Mouse (Mus musculus): Measurements from ENCODE around the gene Ran. TPM values are rescaled to one million over a fixed set of nuclear protein-coding genes. Genes with fewer than 3 reads are reported as not detected.

Gene Ran
- polyA plus RNA-seq, 1 experiment from 2014 or later, result 326 TPM

DNA sequence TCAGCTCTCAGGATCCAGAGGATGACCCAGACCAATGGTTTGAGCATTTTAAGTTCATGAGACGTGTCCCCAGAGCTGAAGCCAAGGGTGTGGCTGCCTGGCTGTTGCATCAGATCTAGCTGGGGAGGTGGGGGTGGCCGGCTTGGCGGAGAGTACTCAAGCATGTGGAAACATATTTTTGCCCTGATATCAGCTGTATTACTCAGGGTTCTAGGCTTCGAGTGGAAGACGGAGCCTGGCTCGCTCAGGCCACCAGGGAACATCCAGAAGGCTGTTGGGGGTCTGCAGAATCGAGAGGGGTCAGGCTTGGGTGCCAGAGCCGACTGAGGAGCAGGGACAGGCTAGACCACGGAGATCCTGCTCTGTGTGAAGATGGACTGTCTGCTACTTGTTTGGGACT lies 46.1 kb downstream of the Ran start:
- Histone ChIP-seq H3K9ac (ENCODE audit: low read depth, low read length) (no peak overlapping the region), H3K27me3 (replicated peaks; ENCODE audit: control insufficient read depth, insufficient read depth, low read length) (peaks cover 2% of the 10 kb centered on the region; the same call in 1 of the 2 replicates), H3K4me3 (ENCODE audit: low read length) (no peak overlapping the region), H3K9me3 (ENCODE audit: control insufficient read depth, low read length) (no peaks in the 10 kb centered on the region), H3K36me3 (ENCODE audit: control insufficient read depth, insufficient read depth, low read length) (no peaks in the 10 kb centered on the region), H3K4me1 (ENCODE audit: control insufficient read depth, insufficient read depth, low read depth, low read length) (peaks cover 11% of the 10 kb centered on the region), H3K4me2 (ENCODE audit: low read length) (no peak overlapping the region), H3K27ac (ENCODE audit: low read depth, low read length) (no peak overlapping the region)
- 87% methylated on average over 9 of the region's 9 CpGs for WGBS
- ATAC-seq, result no peak

DNA sequence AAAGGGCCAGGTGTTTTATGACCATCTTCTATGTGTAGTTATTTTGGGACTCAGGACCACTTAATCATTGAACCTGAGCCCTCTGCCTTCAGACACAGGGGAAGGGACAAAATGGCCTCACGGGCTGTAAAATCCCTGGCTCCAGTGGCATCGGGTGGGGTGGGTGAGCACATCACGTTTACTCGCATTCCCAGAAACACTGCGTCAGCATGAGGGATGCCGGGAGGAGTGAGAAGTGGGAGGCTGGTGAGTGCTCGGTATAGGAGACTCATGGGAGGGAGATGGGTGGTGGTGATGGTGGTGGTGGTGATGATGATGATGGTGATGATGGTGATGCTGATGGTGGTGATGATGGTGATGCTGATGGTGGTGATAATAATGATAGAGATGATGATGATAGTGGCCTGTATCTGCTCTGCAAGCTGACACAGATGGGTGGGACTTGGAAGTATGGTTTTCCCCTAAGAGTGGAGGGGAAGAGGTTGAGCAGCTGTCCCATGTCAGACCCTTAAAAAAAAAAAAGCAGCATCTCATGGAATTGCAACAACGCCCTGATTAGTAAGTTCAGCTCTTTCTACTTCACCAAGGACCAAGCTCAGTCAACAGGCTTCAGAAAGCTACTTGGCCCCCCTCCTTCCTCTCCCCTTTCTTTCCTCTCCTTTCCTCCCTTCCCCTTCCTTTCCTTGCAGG lies 46.8 kb downstream of the Ran start:
- Histone ChIP-seq H3K27me3 (replicated peaks; ENCODE audit: control insufficient read depth, insufficient read depth, low read length) (no peaks in the 10 kb centered on the region; the same call in 1 of the 2 replicates), H3K4me1 (ENCODE audit: control insufficient read depth, insufficient read depth, low read depth, low read length) (peaks cover 13% of the 10 kb centered on the region), H3K9me3 (ENCODE audit: control insufficient read depth, low read length) (no peaks in the 10 kb centered on the region), H3K36me3 (ENCODE audit: control insufficient read depth, insufficient read depth, low read length) (no peaks in the 10 kb centered on the region), H3K9ac (ENCODE audit: low read depth, low read length) (no peak overlapping the region), H3K4me3 (ENCODE audit: low read length) (no peak overlapping the region), H3K27ac (ENCODE audit: low read depth, low read length) (no peak overlapping the region), H3K4me2 (ENCODE audit: low read length) (no peak overlapping the region)
- 94% methylated on average over 8 of the region's 8 CpGs for WGBS
- no peak for ATAC-seq

DNA sequence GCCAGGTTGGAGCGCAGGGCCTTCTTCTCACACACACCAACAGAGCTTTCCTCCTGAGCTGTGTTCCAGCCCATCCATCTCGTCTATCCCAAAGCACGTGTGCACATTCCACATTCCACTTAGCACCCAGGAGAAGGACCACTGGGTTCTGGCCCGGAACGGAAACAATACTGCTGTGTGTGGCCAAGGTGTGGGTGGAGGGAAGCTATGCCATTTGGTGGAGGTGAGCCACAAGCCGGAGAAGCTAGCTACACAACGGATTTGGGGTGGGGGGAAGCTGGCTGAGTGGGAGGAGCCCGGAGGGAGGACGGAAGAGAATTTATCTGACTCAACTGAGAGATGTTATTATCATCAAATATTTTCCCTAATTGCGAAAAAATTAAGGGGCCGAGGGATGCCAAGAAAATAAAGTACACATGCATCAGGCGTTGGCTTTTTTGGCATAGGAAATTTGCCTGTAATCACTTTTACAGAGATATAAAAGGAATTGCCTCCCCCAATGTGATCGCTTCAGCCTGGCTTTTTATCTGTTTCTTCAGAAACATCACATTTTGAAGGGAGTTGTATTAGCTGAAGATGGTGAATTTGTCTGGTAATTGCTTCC lies 47.5 kb downstream of the Ran start:
- Histone ChIP-seq H3K27ac (ENCODE audit: low read depth, low read length) (no peak overlapping the region), H3K9me3 (ENCODE audit: control insufficient read depth, low read length) (no peaks in the 10 kb centered on the region), H3K9ac (ENCODE audit: low read depth, low read length) (no peak overlapping the region), H3K4me1 (ENCODE audit: control insufficient read depth, insufficient read depth, low read depth, low read length) (peaks cover 17% of the 10 kb centered on the region), H3K36me3 (ENCODE audit: control insufficient read depth, insufficient read depth, low read length) (no peaks in the 10 kb centered on the region), H3K4me2 (ENCODE audit: low read length) (no peak overlapping the region), H3K27me3 (replicated peaks; ENCODE audit: control insufficient read depth, insufficient read depth, low read length) (no peaks in the 10 kb centered on the region), H3K4me3 (ENCODE audit: low read length) (no peak overlapping the region)
- no peak for ATAC-seq
- 78% methylated on average over 13 of the region's 13 CpGs for WGBS

DNA sequence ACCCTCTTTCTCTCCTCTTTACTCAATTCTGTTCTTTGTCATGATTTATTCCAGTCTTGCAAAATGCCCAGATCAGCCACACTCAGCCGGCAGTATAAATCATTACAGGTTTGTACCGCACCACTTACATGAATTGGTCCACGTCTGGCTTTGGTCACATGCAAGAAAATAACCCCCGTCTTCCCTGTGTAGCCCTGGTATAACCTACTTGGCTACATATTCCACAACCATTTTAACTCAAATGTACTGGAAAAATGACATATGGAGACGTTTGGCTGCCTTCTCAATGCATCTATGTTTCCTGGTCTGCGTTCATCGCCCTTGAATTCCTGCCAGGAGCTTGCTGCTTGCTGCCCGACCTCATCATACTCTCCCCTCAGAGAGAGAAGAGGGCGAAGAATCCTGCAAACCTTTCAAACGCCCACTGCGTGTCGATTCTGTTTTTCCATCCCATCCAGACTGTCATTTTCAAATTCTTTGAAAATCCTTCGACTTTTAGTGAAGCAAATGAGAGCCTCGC lies 52.0 kb downstream of the Ran start:
- no peak for ATAC-seq
- Histone ChIP-seq H3K9me3 (ENCODE audit: control insufficient read depth, low read length) (no peaks in the 10 kb centered on the region), H3K9ac (ENCODE audit: low read depth, low read length) (no peak overlapping the region), H3K4me3 (ENCODE audit: low read length) (no peak overlapping the region), H3K36me3 (ENCODE audit: control insufficient read depth, insufficient read depth, low read length) (no peaks in the 10 kb centered on the region), H3K27me3 (replicated peaks; ENCODE audit: control insufficient read depth, insufficient read depth, low read length) (no peaks in the 10 kb centered on the region), H3K4me2 (ENCODE audit: low read length) (no peak overlapping the region), H3K27ac (ENCODE audit: low read depth, low read length) (peak overlapping the region; percentile 13; the same call in 1 of the 2 replicates), H3K4me1 (ENCODE audit: control insufficient read depth, insufficient read depth, low read depth, low read length) (peaks cover 6% of the 10 kb centered on the region)
- WGBS, result 49% methylated on average over 14 of the region's 14 CpGs

DNA sequence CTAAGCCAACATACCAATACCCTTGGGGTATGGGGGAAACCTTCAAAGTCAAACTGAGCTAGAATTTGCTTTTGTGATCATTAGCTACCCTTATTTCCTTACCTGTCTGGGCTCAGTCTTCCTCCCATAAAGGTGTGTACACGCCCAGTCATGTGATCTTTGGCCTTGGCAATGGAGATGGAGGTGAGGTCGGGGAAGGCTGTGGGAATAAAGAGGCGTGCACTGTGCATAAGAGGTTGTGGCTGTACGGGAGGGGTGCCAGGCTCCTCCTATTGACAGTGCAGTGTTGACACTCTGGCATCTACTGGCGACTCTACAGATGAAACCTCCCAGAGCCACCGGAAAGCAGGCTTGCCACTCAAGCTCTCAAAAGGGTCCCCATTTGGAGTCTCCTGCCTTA lies 53.5 kb downstream of the Ran start:
- 70% methylated on average over 6 of the region's 6 CpGs for WGBS
- Histone ChIP-seq H3K27me3 (replicated peaks; ENCODE audit: control insufficient read depth, insufficient read depth, low read length) (no peaks in the 10 kb centered on the region), H3K36me3 (ENCODE audit: control insufficient read depth, insufficient read depth, low read length) (no peaks in the 10 kb centered on the region), H3K27ac (ENCODE audit: low read depth, low read length) (no peak overlapping the region), H3K4me3 (ENCODE audit: low read length) (no peak overlapping the region), H3K4me1 (ENCODE audit: control insufficient read depth, insufficient read depth, low read depth, low read length) (peaks cover 6% of the 10 kb centered on the region), H3K9me3 (ENCODE audit: control insufficient read depth, low read length) (no peaks in the 10 kb centered on the region), H3K4me2 (ENCODE audit: low read length) (no peak overlapping the region), H3K9ac (ENCODE audit: low read depth, low read length) (no peak overlapping the region)
- ATAC-seq, result no peak

Other genes with a start within 250 kb of the Ran start
- gene Rimbp2, start 66.6 kb upstream of the Ran start, polyA plus RNA-seq (2015; fragmentation: Nextera tagmentation; extraction: Ambion mirVana), result 4.7 and 6.4 TPM in 2 replicates
- gene Stx2, start 11.5 kb upstream of the Ran start, polyA plus RNA-seq (2015; fragmentation: Nextera tagmentation; extraction: Ambion mirVana), result 16.1 and 17.5 TPM in 2 replicates
- gene Adgrd1, start 76.7 kb downstream of the Ran start, polyA plus RNA-seq (2015; fragmentation: Nextera tagmentation; extraction: Ambion mirVana), result 0.14 and 0.21 TPM in 2 replicates

Data from hindbrain, embryonic 16.5 days (tissue).